Mouse (Mus musculus): ENCODE data around the gene Adad1. TPM values are rescaled to one million over a fixed set of nuclear protein-coding genes. Genes with fewer than 3 reads are reported as not detected.

Gene Adad1
- total RNA-seq (2014; rRNA removed) (1.3 TPM in 1 of 2 replicates, not detected in the other), polyA plus RNA-seq (2015; fragmentation: Nextera tagmentation; extraction: Ambion mirVana) (0.32 TPM in 1 of 2 replicates, not detected in the other)

- no peak within 1 kb of the TSS for H3K27ac ChIP-seq (ENCODE audit: low read depth, low read length)
- WGBS = 65% methylated on average over 36 of the region's 39 CpGs
- peak within 1 kb of the TSS; percentile 28; the same call in 1 of the 2 replicates for H3K4me2 ChIP-seq (ENCODE audit: low read depth, low read length, poor library complexity, severe bottlenecking)
- no peaks in the 10 kb centered on the region for H3K27me3 ChIP-seq (ENCODE audit: insufficient read depth, low read length)
- H3K9me3 ChIP-seq (ENCODE audit: low read length) = 0 out of 2 replicates have a peak, but pooled peaks cover 6% of the 10 kb centered on the region
- no peaks in the 10 kb centered on the region for H3K36me3 ChIP-seq (ENCODE audit: insufficient read depth, low read length)
- no peak within 1 kb of the TSS for H3K9ac ChIP-seq (replicated peaks; ENCODE audit: low read length, poor library complexity, severe bottlenecking)
- TF ChIP-seq CTCF (IDR thresholded peaks at IDR 0.05) = no peak
- DNase-seq (ENCODE audit: low spot score) = no peak
- ATAC-seq (ENCODE audit: low FRiP score) = 0 out of 2 replicates have a peak, but pooled peaks have one; percentile 54
- no peaks in the 10 kb centered on the region for H3K4me1 ChIP-seq (ENCODE audit: insufficient read depth, low read length)
- no peak within 1 kb of the TSS for H3K4me3 ChIP-seq (ENCODE audit: low read depth, low read length)
Measured at GRCm38 (mm10) chr3:37063406-37063805, at the start of gene Adad1. TSS of gene Adad1 (plus strand) at chr3:37063527.

GRCm38 (mm10) chr3:37037979-37038378, 25.3 kb upstream of the Adad1 start:
- no peak for DNase-seq (ENCODE audit: low spot score)
- H3K27ac ChIP-seq (ENCODE audit: low read depth, low read length) = no peak overlapping the region
- no peak overlapping the region for H3K4me2 ChIP-seq (ENCODE audit: low read depth, low read length, poor library complexity, severe bottlenecking)
- H3K9ac ChIP-seq (replicated peaks; ENCODE audit: low read length, poor library complexity, severe bottlenecking) = no peak overlapping the region
- no peak overlapping the region for H3K4me3 ChIP-seq (ENCODE audit: low read depth, low read length)
- no peaks in the 10 kb centered on the region for H3K27me3 ChIP-seq (ENCODE audit: insufficient read depth, low read length)
- peaks cover 25% of the 10 kb centered on the region for H3K36me3 ChIP-seq (ENCODE audit: insufficient read depth, low read length)
- no peaks in the 10 kb centered on the region for H3K9me3 ChIP-seq (ENCODE audit: low read length)
- ATAC-seq (ENCODE audit: low FRiP score) = no peak
- H3K4me1 ChIP-seq (ENCODE audit: insufficient read depth, low read length) = no peaks in the 10 kb centered on the region
- WGBS = 97% methylated on average over 2 of the region's 2 CpGs
- no peak for TF ChIP-seq CTCF (IDR thresholded peaks at IDR 0.05)

GRCm38 (mm10) chr3:37039811-37040210, 23.5 kb upstream of the Adad1 start:
- no peaks in the 10 kb centered on the region for H3K27me3 ChIP-seq (ENCODE audit: insufficient read depth, low read length)
- H3K27ac ChIP-seq (ENCODE audit: low read depth, low read length) = no peak overlapping the region
- DNase-seq (ENCODE audit: low spot score) = no peak
- peaks cover 32% of the 10 kb centered on the region for H3K36me3 ChIP-seq (ENCODE audit: insufficient read depth, low read length)
- ATAC-seq (ENCODE audit: low FRiP score) = no peak
- H3K4me1 ChIP-seq (ENCODE audit: insufficient read depth, low read length) = no peaks in the 10 kb centered on the region
- H3K9ac ChIP-seq (replicated peaks; ENCODE audit: low read length, poor library complexity, severe bottlenecking) = no peak overlapping the region
- no peak for TF ChIP-seq CTCF (IDR thresholded peaks at IDR 0.05)
- H3K9me3 ChIP-seq (ENCODE audit: low read length) = no peaks in the 10 kb centered on the region
- H3K4me3 ChIP-seq (ENCODE audit: low read depth, low read length) = no peak overlapping the region
- H3K4me2 ChIP-seq (ENCODE audit: low read depth, low read length, poor library complexity, severe bottlenecking) = no peak overlapping the region

- no peak overlapping the region for H3K4me2 ChIP-seq (ENCODE audit: low read depth, low read length, poor library complexity, severe bottlenecking)
- H3K27ac ChIP-seq (ENCODE audit: low read depth, low read length) = no peak overlapping the region
- WGBS = 97% methylated on average over 1 of the region's 1 CpGs
- peaks cover 20% of the 10 kb centered on the region for H3K36me3 ChIP-seq (ENCODE audit: insufficient read depth, low read length)
- no peak overlapping the region for H3K9ac ChIP-seq (replicated peaks; ENCODE audit: low read length, poor library complexity, severe bottlenecking)
- no peaks in the 10 kb centered on the region for H3K27me3 ChIP-seq (ENCODE audit: insufficient read depth, low read length)
- H3K4me1 ChIP-seq (ENCODE audit: insufficient read depth, low read length) = no peaks in the 10 kb centered on the region
- no peak for TF ChIP-seq CTCF (IDR thresholded peaks at IDR 0.05)
- no peaks in the 10 kb centered on the region for H3K9me3 ChIP-seq (ENCODE audit: low read length)
- no peak for DNase-seq (ENCODE audit: low spot score)
- no peak overlapping the region for H3K4me3 ChIP-seq (ENCODE audit: low read depth, low read length)
- ATAC-seq (ENCODE audit: low FRiP score) = no peak
Measured at GRCm38 (mm10) chr3:37051491-37051890, 11.8 kb upstream of the Adad1 start.

GRCm38 (mm10) chr3:37073211-37073610, 9.9 kb downstream of the Adad1 start:
- Histone ChIP-seq H3K9me3 (ENCODE audit: low read length) (no peaks in the 10 kb centered on the region), H3K27ac (ENCODE audit: low read depth, low read length) (no peak overlapping the region), H3K36me3 (ENCODE audit: insufficient read depth, low read length) (no peaks in the 10 kb centered on the region), H3K9ac (replicated peaks; ENCODE audit: low read length, poor library complexity, severe bottlenecking) (no peak overlapping the region), H3K27me3 (ENCODE audit: insufficient read depth, low read length) (no peaks in the 10 kb centered on the region), H3K4me3 (ENCODE audit: low read depth, low read length) (no peak overlapping the region), H3K4me2 (ENCODE audit: low read depth, low read length, poor library complexity, severe bottlenecking) (no peak overlapping the region), H3K4me1 (ENCODE audit: insufficient read depth, low read length) (no peaks in the 10 kb centered on the region)
- DNase-seq (ENCODE audit: low spot score) (peak; percentile 44), ATAC-seq (ENCODE audit: low FRiP score) (no peak)
- peak; percentile 50 for TF ChIP-seq CTCF (IDR thresholded peaks at IDR 0.05)

GRCm38 (mm10) chr3:37084860-37085259, 21.5 kb downstream of the Adad1 start:
- no peaks in the 10 kb centered on the region for H3K9me3 ChIP-seq (ENCODE audit: low read length)
- H3K27ac ChIP-seq (ENCODE audit: low read depth, low read length) = no peak overlapping the region
- no peaks in the 10 kb centered on the region for H3K36me3 ChIP-seq (ENCODE audit: insufficient read depth, low read length)
- DNase-seq (ENCODE audit: low spot score) = no peak
- H3K27me3 ChIP-seq (ENCODE audit: insufficient read depth, low read length) = no peaks in the 10 kb centered on the region
- WGBS = 88% methylated on average over 4 of the region's 4 CpGs
- H3K4me1 ChIP-seq (ENCODE audit: insufficient read depth, low read length) = no peaks in the 10 kb centered on the region
- no peak overlapping the region for H3K9ac ChIP-seq (replicated peaks; ENCODE audit: low read length, poor library complexity, severe bottlenecking)
- no peak for TF ChIP-seq CTCF (IDR thresholded peaks at IDR 0.05)
- H3K4me3 ChIP-seq (ENCODE audit: low read depth, low read length) = no peak overlapping the region
- no peak for ATAC-seq (ENCODE audit: low FRiP score)
- H3K4me2 ChIP-seq (ENCODE audit: low read depth, low read length, poor library complexity, severe bottlenecking) = no peak overlapping the region
